Mouse (Mus musculus) C2C12 (cell line): Measurements from ENCODE around the gene Sult1a1. TPM values are rescaled to one million over a fixed set of nuclear protein-coding genes. Genes with fewer than 3 reads are reported as not detected.

ENCODE experiments used
- H3K27me3 ChIP-seq: one replicate; pipeline ENCODE4 v1.6.1; 2011; ENCODE audit not compliant: control insufficient read depth, insufficient read depth, insufficient read length
- H3K36me3 ChIP-seq: one replicate; pipeline ENCODE4 v1.6.1; 2011; ENCODE audit not compliant: control insufficient read depth, insufficient read depth
- H3K4me3 ChIP-seq: one replicate; pipeline ENCODE4 v1.5.1; 2011; ENCODE audit warnings: mild to moderate bottlenecking, control low read depth; ENCODE audit not compliant: poor library complexity, insufficient read depth, severe bottlenecking
- H3K79me2 ChIP-seq: one replicate; pipeline ENCODE4 v1.6.1; 2011; ENCODE audit not compliant: control insufficient read depth, insufficient read depth
- H3K79me3 ChIP-seq: one replicate; pipeline ENCODE4 v1.6.1; 2011; ENCODE audit warnings: low read depth, control low read depth
- H3ac ChIP-seq: one replicate; pipeline ENCODE3; 2011; ENCODE audit warnings: low read depth; ENCODE audit not compliant: control insufficient read depth, insufficient read length
- CEBPB ChIP-seq: IDR thresholded peaks from one replicate; pipeline ENCODE4 v1.6.1; 2011; ENCODE audit warnings: low read depth, mild to moderate bottlenecking, control low read depth, moderate library complexity
- CTCF ChIP-seq: IDR thresholded peaks from one replicate; pipeline ENCODE4 v1.5.1; 2011; ENCODE audit not compliant: control insufficient read depth, insufficient read depth, insufficient read length
- FOSL1 ChIP-seq: IDR thresholded peaks from one replicate; pipeline ENCODE4 v1.8.0; 2011; ENCODE audit warnings: mild to moderate bottlenecking, low read length; ENCODE audit not compliant: poor library complexity, insufficient read depth, severe bottlenecking
- MAX ChIP-seq: IDR thresholded peaks from one replicate; pipeline ENCODE4 v1.6.1; 2011; ENCODE audit warnings: mild to moderate bottlenecking, control low read depth
- MYOD1 ChIP-seq: IDR thresholded peaks from one replicate; pipeline ENCODE4 v1.6.1; 2011; ENCODE audit warnings: low read depth; ENCODE audit not compliant: control insufficient read depth, insufficient read length
- MYOG ChIP-seq: IDR thresholded peaks from one replicate; pipeline ENCODE4 v1.6.1; 2011; ENCODE audit not compliant: control insufficient read depth, insufficient read length; ENCODE audit errors: extremely low read depth
- USF1 ChIP-seq: IDR thresholded peaks from one replicate; pipeline ENCODE4 v1.6.1; 2011; ENCODE audit warnings: low read depth, mild to moderate bottlenecking, control low read depth, moderate library complexity
- polyA plus RNA-seq: library from polyadenylated mRNA; unstranded; fragments of >200 nt; fragmentation: generic; extraction: Trizol; gene quantifications from one replicate; pipeline ENCODE4 v1.2.1, GENCODE M21; 2012; ENCODE audit warnings: missing spikeins

Sult1a1 gene
- polyA plus RNA-seq, 1 experiment, result 0.07 TPM

GRCm38 (mm10) chr7:126715679-126716078, 39.4 kb upstream of the Sult1a1 start:
- Histone ChIP-seq H3K27me3 (peaks cover 15% of the 10 kb centered on the region), H3ac (no peak overlapping the region), H3K79me2 (no peaks in the 10 kb centered on the region), H3K79me3 (no peaks in the 10 kb centered on the region), H3K4me3 (no peak overlapping the region), H3K36me3 (no peaks in the 10 kb centered on the region)
- TF ChIP-seq FOSL1 (no peak), MYOG (no peak)

GRCm38 (mm10) chr7:126711910-126712309, 35.7 kb upstream of the Sult1a1 start:
- H3K79me3 ChIP-seq, result no peaks in the 10 kb centered on the region
- TF ChIP-seq MYOD1 (no peak), CEBPB (no peak), CTCF (no peak), USF1 (no peak)

GRCm38 (mm10) chr7:126710266-126710665, 34.0 kb upstream of the Sult1a1 start:
- H3K79me3 ChIP-seq, result no peaks in the 10 kb centered on the region
- no peaks in the 10 kb centered on the region for H3K79me2 ChIP-seq
- H3ac ChIP-seq, result no peak overlapping the region
- no peak overlapping the region for H3K4me3 ChIP-seq
- TF ChIP-seq MYOG, result no peak
- peaks cover 30% of the 10 kb centered on the region for H3K27me3 ChIP-seq
- no peaks in the 10 kb centered on the region for H3K36me3 ChIP-seq

More at GRCm38 (mm10) chr7:126711910-126712309, 35.7 kb upstream of the Sult1a1 start:
- no peak overlapping the region for H3K4me3 ChIP-seq
- no peaks in the 10 kb centered on the region for H3K79me2 ChIP-seq
- H3ac ChIP-seq, result no peak overlapping the region
- no peaks in the 10 kb centered on the region for H3K36me3 ChIP-seq
- peaks cover 31% of the 10 kb centered on the region for H3K27me3 ChIP-seq

- no peak overlapping the region for H3K4me3 ChIP-seq
- no peak overlapping the region for H3ac ChIP-seq
- H3K79me3 ChIP-seq, result no peaks in the 10 kb centered on the region
- no peaks in the 10 kb centered on the region for H3K79me2 ChIP-seq
- peaks cover 41% of the 10 kb centered on the region for H3K27me3 ChIP-seq
- H3K36me3 ChIP-seq, result no peaks in the 10 kb centered on the region
- TF ChIP-seq CTCF, result no peak
- TF ChIP-seq USF1, result no peak
- TF ChIP-seq CEBPB, result no peak
- no peak for TF ChIP-seq MYOD1
- TF ChIP-seq MYOG, result no peak
- no peak for TF ChIP-seq MAX
- TF ChIP-seq FOSL1, result no peak
Observed at GRCm38 (mm10) chr7:126708175-126708952, 32.1 kb upstream of the Sult1a1 start.

GRCm38 (mm10) chr7:126707442-126708174, 31.4 kb upstream of the Sult1a1 start, which contains the start of gene Coro1a:
Gene Coro1a, minus strand, starts transcription at chr7:126707787.
- no peak within 1 kb of the TSS for H3ac ChIP-seq
- TF ChIP-seq MAX (no peak), CEBPB (no peak), MYOD1 (no peak), MYOG (no peak), FOSL1 (no peak), CTCF (no peak), USF1 (no peak)
- no peak within 1 kb of the TSS for H3K4me3 ChIP-seq
- no peaks in the 10 kb centered on the region for H3K79me2 ChIP-seq
- no peaks in the 10 kb centered on the region for H3K79me3 ChIP-seq
- H3K27me3 ChIP-seq, result peaks cover 41% of the 10 kb centered on the region
- H3K36me3 ChIP-seq, result no peaks in the 10 kb centered on the region
